ENCODE assay signal across 8 mouse cellular contexts in the genomic region with DNA sequence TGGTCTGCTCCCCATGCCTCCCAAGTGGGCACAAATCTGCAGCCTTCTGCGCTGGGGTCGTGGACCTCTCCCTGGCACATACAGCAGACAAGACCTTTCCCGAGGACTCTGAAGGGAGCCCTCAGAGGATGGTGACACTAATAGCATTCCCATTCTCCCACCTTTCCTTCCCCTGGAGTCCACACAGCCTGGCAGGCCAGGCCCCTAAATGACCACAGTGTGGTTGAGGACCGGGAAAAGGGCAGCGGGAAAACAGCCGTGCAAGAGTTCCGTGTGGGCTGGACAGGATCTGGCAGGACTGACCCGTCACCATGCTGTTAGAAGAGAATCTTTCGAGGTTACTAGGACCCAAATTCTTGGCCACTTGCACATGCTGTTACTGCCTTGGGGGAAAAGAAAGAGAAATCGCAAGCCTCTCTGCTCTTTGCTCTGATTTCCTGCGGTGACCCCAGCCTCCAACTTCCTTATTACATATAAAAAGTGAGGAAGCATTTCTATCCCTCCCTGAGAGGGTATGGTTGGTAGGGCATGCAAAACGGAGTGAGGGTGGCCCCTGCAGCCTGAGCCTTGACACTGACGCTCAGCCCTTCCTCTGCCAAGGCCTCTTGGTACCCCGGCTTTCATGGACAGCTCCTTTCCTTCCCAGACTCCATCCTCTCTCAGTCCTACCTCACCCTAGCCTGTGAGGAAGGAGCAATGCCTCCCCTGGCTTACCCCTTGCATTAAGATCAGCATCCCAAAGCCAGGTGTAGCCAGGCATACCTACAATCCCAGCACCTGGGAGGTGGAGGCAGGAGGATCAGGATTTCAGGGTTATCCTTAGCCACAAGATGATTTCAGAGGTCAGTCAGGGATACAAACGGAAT. TPM values are rescaled to one million over a fixed set of nuclear protein-coding genes. Genes with fewer than 3 reads are reported as not detected.
DNase-seq lines count a peak whose midpoint lies in the region; ATAC-seq and TF ChIP-seq lines count a peak whose summit lies in the region.

No protein-coding gene starts in this region.

- H3K9ac ChIP-seq in kidney, embryonic 15.5 days, result no peak overlapping the region
- H3K9ac ChIP-seq in intestine, postnatal 0 days (ENCODE audit: low read depth, low read length), result no peak overlapping the region

- no peak overlapping the region for H3K4me3 ChIP-seq in kidney, embryonic 15.5 days (replicated peaks)
- H3K4me3 ChIP-seq in embryonic facial prominence, embryonic 10.5 days, result peak overlapping the region; percentile 38; the same call in 1 of the 2 replicates
- no peak overlapping the region for H3K4me3 ChIP-seq in intestine, postnatal 0 days (ENCODE audit: low read depth, low read length)
- H3K4me3 ChIP-seq in myocyte, result no peak overlapping the region

- TF ChIP-seq POLR2A in myocyte (IDR thresholded peaks at IDR 0.05; ENCODE audit: insufficient read length, low read depth), result no peak

- H3K4me2 ChIP-seq in kidney, embryonic 15.5 days, result peak overlapping the region; percentile 58; the same call in 1 of the 2 replicates
- H3K4me2 ChIP-seq in intestine, postnatal 0 days (replicated peaks; ENCODE audit: low read depth), result peak overlapping the region; percentile 68
- H3K4me2 ChIP-seq in myocyte (ENCODE audit: low read depth), result peak overlapping the region; percentile 59

- 60% methylated on average over 15 of the region's 15 CpGs for WGBS in kidney, embryonic 15.5 days
- 64% methylated on average over 15 of the region's 15 CpGs for WGBS in embryonic facial prominence, embryonic 10.5 days
- WGBS in intestine, postnatal 0 days, result 42% methylated on average over 15 of the region's 15 CpGs

- H3K27ac ChIP-seq in kidney, embryonic 15.5 days, result peak overlapping the region; percentile 72
- H3K27ac ChIP-seq in embryonic facial prominence, embryonic 10.5 days (replicated peaks), result peak overlapping the region; percentile 83
- H3K27ac ChIP-seq in intestine, postnatal 0 days (ENCODE audit: low read depth, low read length), result peak overlapping the region; percentile 94; the same call in 1 of the 2 replicates

- H3K4me1 ChIP-seq in kidney, embryonic 15.5 days, result peaks cover 66% of the 10 kb centered on the region
- peaks cover 65% of the 10 kb centered on the region for H3K4me1 ChIP-seq in embryonic facial prominence, embryonic 10.5 days
- H3K4me1 ChIP-seq in intestine, postnatal 0 days (replicated peaks; ENCODE audit: control insufficient read depth, insufficient read depth, low read length), result peaks cover 32% of the 10 kb centered on the region

- no peaks in the 10 kb centered on the region for H3K9me3 ChIP-seq in kidney, embryonic 15.5 days (replicated peaks)
- H3K9me3 ChIP-seq in embryonic facial prominence, embryonic 10.5 days, result no peaks in the 10 kb centered on the region
- H3K9me3 ChIP-seq in intestine, postnatal 0 days (ENCODE audit: control insufficient read depth), result no peaks in the 10 kb centered on the region

- no peak overlapping the region for H3ac ChIP-seq in myocyte (ENCODE audit: control insufficient read depth, insufficient read length)

- no peak for ATAC-seq in kidney, embryonic 15.5 days (replicated peaks; ENCODE audit: low FRiP score)
- no peak for ATAC-seq in intestine, postnatal 0 days
- no peak for ATAC-seq in CD4-positive, CD25-positive, alpha-beta regulatory T cell, adult 4 months

- H3K79me2 ChIP-seq in myocyte (ENCODE audit: control insufficient read depth, insufficient read depth), result no peaks in the 10 kb centered on the region

- no peak for DNase-seq in kidney, postnatal 36 days
- no peak for DNase-seq in embryonic facial prominence, embryonic 10.5 days (ENCODE audit: low spot score)
- DNase-seq in ovary, postnatal 10 days (ENCODE audit: low spot score), result no peak
- DNase-seq in embryo, embryonic 10 days (ENCODE audit: low spot score), result no peak

- TF ChIP-seq CTCF in intestine, postnatal 0 days (IDR thresholded peaks at IDR 0.05; ENCODE audit: low read depth), result no peak; the same call in 1 of the 2 replicates

- H3K36me3 ChIP-seq in kidney, embryonic 15.5 days, result no peaks in the 10 kb centered on the region
- H3K36me3 ChIP-seq in embryonic facial prominence, embryonic 10.5 days (replicated peaks), result no peaks in the 10 kb centered on the region
- no peaks in the 10 kb centered on the region for H3K36me3 ChIP-seq in intestine, postnatal 0 days (ENCODE audit: control insufficient read depth, insufficient read depth)
- no peaks in the 10 kb centered on the region for H3K36me3 ChIP-seq in myocyte (ENCODE audit: control insufficient read depth, insufficient read depth)

- H3K27me3 ChIP-seq in kidney, embryonic 15.5 days, result no peaks in the 10 kb centered on the region
- 0 out of 2 replicates have a peak, but pooled peaks cover 5% of the 10 kb centered on the region for H3K27me3 ChIP-seq in embryonic facial prominence, embryonic 10.5 days (replicated peaks; ENCODE audit: low read depth, poor library complexity, severe bottlenecking)
- no peaks in the 10 kb centered on the region for H3K27me3 ChIP-seq in intestine, postnatal 0 days (replicated peaks; ENCODE audit: control insufficient read depth, insufficient read depth, low read length)
- H3K27me3 ChIP-seq in myocyte (ENCODE audit: control insufficient read depth, insufficient read depth, insufficient read length), result peaks cover 4% of the 10 kb centered on the region

TF ChIP-seq in myocyte, 11 proteins besides CTCF, POLR2A, EP300 and RAD21:
- no peak for TF ChIP-seq MYOG (IDR thresholded peaks at IDR 0.05; ENCODE audit: control insufficient read depth in 1 of 3, insufficient read depth in 1 of 3, insufficient read length in 2 of 3, low read depth in 2 of 3)
- TF ChIP-seq E2F4 (IDR thresholded peaks at IDR 0.05; ENCODE audit: insufficient read depth), result no peak
- TF ChIP-seq MAX (IDR thresholded peaks at IDR 0.05; ENCODE audit: low read depth), result no peak
- TF ChIP-seq CEBPB (IDR thresholded peaks at IDR 0.05; ENCODE audit: insufficient read depth, poor library complexity, severe bottlenecking), result no peak
- no peak for TF ChIP-seq REST (IDR thresholded peaks at IDR 0.05; ENCODE audit: insufficient read depth, insufficient read length)
- no peak for TF ChIP-seq USF1 (IDR thresholded peaks at IDR 0.05; ENCODE audit: low read depth)
- TF ChIP-seq MYOD1 (IDR thresholded peaks at IDR 0.05; ENCODE audit: control insufficient read depth in 1 of 3, insufficient read length in 2 of 3, low read depth in 2 of 3), result no peak
- no peak for TF ChIP-seq SRF (IDR thresholded peaks at IDR 0.05; ENCODE audit: control insufficient read depth, insufficient read length, low read depth)
- no peak for TF ChIP-seq TCF3 (IDR thresholded peaks at IDR 0.05; ENCODE audit: insufficient read length, low read depth)
- TF ChIP-seq POLR2AphosphoS2 (IDR thresholded peaks at IDR 0.05; ENCODE audit: insufficient read length, low read depth), result no peak
- no peak for TF ChIP-seq TCF12 (IDR thresholded peaks at IDR 0.05; ENCODE audit: insufficient read depth, poor library complexity, severe bottlenecking)
TF ChIP-seq in myocyte: peak in this region for 0.

RNA-seq across cellular contexts. Expression of gene Acvrl1, which starts 18.0 kb away (rescaled TPM):
- 17.2 and 18.4 TPM in 2 replicates for polyA plus RNA-seq in kidney, embryonic 15.5 days (2015; fragmentation: Nextera tagmentation; extraction: Ambion mirVana)
- 10.3 and 10.6 TPM in 2 replicates for polyA plus RNA-seq in embryonic facial prominence, embryonic 10.5 days (2016; fragmentation: Nextera tagmentation; extraction: Ambion mirVana)
- polyA plus RNA-seq in intestine, postnatal 0 days (2015; fragmentation: Nextera tagmentation; extraction: Ambion mirVana), result 13.8 and 14.6 TPM in 2 replicates
- polyA plus RNA-seq in myocyte (2012; fragmentation: generic; extraction: Trizol), result 0.10 TPM
- polyA plus RNA-seq in CD4-positive, CD25-positive, alpha-beta regulatory T cell, adult 4 months (2017; shearing (Covaris generic)), result 1 to 10 TPM; 3.8 to 5.2 TPM

RNA-seq across cellular contexts. Expression of gene Acvr1b, which starts 27.5 kb away (rescaled TPM):
- polyA plus RNA-seq in kidney, embryonic 15.5 days (2015; fragmentation: Nextera tagmentation; extraction: Ambion mirVana), result 6.2 and 6.4 TPM in 2 replicates
- polyA plus RNA-seq in embryonic facial prominence, embryonic 10.5 days (2016; fragmentation: Nextera tagmentation; extraction: Ambion mirVana), result 5.5 and 6.2 TPM in 2 replicates
- 6.0 and 6.8 TPM in 2 replicates for polyA plus RNA-seq in intestine, postnatal 0 days (2015; fragmentation: Nextera tagmentation; extraction: Ambion mirVana)
- polyA plus RNA-seq in myocyte (2012; fragmentation: generic; extraction: Trizol), result 5.3 TPM
- 1 to 10 TPM; 4.0 to 5.4 TPM for polyA plus RNA-seq in CD4-positive, CD25-positive, alpha-beta regulatory T cell, adult 4 months (2017; shearing (Covaris generic))

RNA-seq across cellular contexts. Expression of gene Ankrd33, which starts 30.8 kb away (rescaled TPM):
- not detected in 2 replicates for polyA plus RNA-seq in kidney, embryonic 15.5 days (2015; fragmentation: Nextera tagmentation; extraction: Ambion mirVana)
- 0.10 TPM in 1 of 2 replicates, not detected in the other for polyA plus RNA-seq in embryonic facial prominence, embryonic 10.5 days (2016; fragmentation: Nextera tagmentation; extraction: Ambion mirVana)
- not detected in 2 replicates for polyA plus RNA-seq in intestine, postnatal 0 days (2015; fragmentation: Nextera tagmentation; extraction: Ambion mirVana)
- polyA plus RNA-seq in myocyte (2012; fragmentation: generic; extraction: Trizol), result not detected
- polyA plus RNA-seq in CD4-positive, CD25-positive, alpha-beta regulatory T cell, adult 4 months (2017; shearing (Covaris generic)), result not detected
